Mouse (Mus musculus): Measurements from ENCODE around the gene Bysl.

DNA sequence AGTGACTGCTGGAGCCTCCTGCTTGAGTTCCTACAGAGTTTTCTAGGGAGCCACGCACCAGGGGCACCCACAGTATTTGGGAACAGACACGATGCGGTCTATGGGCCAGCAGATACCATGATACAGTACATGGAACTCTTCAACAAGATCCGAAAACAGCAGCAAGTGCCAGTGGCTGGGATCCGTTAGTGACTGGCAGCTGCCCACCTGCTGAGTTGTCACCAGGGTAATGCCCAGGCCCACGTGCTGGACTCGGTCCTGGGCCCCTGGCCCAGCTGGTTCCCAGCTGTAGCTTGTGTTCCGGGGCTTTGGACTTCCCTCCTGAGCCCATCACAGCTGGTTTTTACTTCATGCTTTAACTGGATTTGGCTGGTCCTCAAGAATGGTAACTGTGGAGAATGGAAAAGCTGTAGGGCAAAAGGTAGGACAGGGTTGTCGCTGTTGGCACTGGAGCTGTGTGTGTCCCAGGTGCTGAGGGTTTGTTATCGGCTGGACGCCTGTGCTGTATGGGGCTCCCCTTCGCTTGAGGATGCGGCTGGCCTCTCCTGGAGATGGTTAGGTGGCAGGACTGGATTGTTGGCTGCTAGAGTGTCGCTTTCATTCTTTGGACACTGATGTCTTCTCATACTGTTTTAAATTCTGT is 11.7 kb upstream of the Bysl start:
- TF ChIP-seq POLR2A (IDR thresholded peaks at IDR 0.05; ENCODE audit: extremely low read depth, insufficient read depth, low read length), result no peak
- TF ChIP-seq CTCF (IDR thresholded peaks at IDR 0.05; ENCODE audit: extremely low read depth, insufficient read depth, low read length), result no peak

Measured in cortical plate, adult 2 months (tissue).